Mouse (Mus musculus): ENCODE measurements around the gene Kazn. TPM values are rescaled to one million over a fixed set of nuclear protein-coding genes. Genes with fewer than 3 reads are reported as not detected.

The Kazn gene
- polyA plus RNA-seq, 3 experiments from 2014 or later = not detected

- ATAC-seq = no peak
Observed at GRCm38 (mm10) chr4:142097871-142098270, 141.3 kb downstream of the Kazn start.

DNA sequence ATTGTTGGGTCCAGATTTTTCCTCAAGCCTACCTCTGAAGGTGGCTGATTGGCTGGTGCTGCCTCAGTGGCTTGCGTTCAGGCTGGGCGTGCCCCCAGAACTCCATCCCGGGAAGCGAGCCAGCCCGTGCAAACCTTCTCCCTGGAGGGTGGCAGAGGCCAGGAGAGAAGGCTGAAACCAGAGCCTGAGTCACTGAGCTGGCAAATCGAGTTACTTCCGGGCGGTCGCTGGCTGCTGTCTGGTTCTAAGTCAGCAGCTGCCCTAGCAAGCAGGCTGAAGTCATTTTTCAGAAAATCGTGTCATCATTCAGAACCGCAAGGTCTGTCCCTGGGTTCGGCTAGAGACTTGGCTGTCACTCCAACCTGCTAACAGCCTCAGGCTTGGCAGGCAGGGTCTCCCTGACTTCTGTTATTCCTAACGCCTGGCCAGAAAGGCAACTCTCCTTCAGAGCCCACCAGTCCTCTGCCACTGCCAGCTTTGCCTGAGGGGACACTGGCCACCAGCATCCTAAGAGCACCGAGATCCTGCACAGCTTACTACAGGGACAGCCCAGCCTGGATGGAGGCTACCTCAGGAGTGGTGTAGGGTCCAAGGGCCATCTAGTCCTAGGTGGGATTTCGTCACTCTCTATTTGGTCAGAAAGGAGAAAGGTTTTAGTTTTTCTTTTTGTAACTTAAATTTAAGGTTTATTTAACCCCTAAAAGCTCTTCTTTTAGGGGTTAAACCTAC lies 143.5 kb downstream of the Kazn start:
- no peak for ATAC-seq

DNA sequence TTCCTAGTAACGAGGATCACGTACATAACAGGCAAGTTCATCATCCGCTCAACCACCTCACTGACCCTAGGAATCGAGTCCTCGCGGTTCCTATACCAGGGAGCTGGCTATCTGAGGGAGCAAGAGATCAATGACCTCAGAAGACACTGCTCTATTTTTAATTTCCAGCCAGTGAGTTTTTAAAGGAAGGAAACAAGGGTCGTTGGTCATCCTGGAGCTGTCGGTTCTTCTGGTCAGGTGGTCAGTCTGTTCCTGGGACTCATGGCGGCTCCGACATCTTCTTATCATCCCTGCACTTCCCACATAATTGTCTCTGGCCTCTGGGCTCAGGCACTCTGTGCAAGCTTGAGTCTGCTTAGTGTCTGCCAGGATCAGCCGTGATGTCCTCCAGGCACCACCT lies 144.8 kb downstream of the Kazn start:
- no peak for ATAC-seq

- ATAC-seq = no peak
Observed at GRCm38 (mm10) chr4:142091100-142091499, 148.1 kb downstream of the Kazn start.

DNA sequence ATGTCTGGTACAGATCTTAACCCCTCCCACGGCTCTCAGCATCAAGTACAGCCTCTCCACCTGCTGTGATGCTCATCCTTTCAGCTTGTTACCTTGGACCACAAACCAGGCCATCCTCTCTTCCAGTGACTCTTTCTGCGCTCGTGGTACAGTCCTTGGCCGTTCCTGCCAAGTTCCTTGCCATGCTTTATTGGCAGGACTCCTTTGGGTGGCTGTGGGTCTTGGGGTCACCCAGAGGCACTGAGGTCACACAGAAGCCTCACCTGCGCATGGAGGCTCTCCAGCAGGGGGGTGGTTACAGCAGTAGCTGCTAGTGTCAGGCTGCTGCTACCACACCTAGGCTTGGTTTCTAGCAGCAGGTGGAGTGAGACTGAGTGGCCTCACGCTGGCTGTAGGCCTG lies 149.2 kb downstream of the Kazn start:
- no peak for ATAC-seq

DNA sequence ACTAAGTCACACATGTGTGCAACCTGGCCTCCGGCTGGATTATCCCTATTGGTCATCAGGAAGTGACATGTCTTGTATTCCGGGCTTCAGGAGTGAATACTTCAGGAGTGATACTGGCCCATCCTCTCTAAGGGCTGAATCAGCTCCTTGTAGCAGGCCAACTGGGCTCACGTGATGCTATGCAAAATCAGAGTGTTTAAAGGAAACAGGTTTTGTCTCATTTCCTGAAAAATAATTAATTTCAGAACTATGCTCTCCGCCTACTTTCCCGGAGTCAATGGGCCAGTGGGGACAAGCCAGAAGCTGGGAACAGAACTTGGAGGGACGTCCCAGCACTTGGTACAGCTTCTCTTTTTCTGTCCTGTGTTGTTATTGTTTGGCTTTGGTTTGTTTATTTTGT lies 150.4 kb downstream of the Kazn start:
- ATAC-seq = no peak

DNA sequence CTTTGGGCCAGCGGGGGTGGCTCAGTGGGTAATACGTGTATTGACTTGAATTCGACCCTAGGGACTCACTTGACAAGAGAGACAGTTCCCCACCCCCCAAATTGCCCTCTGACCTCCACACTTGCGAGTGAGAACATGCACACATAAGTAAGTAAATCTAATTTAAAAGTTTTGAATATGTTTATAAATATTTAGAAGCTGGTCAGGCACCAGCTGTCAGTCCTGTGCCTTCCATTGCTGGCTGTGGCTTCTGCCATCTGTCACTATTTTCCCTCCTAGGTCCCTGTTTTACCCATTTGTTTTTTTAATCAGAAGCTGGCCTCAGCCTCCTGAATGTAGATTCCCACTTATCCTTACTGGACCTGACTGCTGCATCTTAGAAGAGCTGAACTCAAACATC lies 150.8 kb downstream of the Kazn start:
- no peak for ATAC-seq

GRCm38 (mm10) chr4:142084936-142085563 lies 154.2 kb downstream of the Kazn start:
- ATAC-seq = no peak

- ATAC-seq = no peak
Observed at GRCm38 (mm10) chr4:142084131-142084899, 154.9 kb downstream of the Kazn start, which contains the start of gene Tmem51. Tmem51 (minus strand) TSS chr4:142084304.

DNA sequence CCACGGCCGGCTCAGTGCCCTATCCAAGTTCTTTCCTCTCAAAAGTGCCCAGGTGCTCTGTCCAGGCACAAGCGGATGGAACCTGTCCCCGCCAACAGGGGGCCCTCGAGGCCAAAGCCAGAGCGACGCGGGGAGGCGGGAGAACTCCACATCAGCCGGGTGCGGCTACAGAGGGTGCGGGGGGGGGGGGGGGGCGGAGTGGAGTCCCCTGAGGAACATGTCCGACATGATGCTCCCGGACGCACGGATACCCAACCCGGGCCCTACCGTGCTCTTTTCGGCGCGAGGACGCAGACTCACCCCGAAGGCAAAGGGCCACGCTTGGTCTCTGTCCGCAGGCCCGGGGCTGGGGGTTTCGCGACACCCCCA lies 155.5 kb downstream of the Kazn start:
- ATAC-seq = no peak

DNA sequence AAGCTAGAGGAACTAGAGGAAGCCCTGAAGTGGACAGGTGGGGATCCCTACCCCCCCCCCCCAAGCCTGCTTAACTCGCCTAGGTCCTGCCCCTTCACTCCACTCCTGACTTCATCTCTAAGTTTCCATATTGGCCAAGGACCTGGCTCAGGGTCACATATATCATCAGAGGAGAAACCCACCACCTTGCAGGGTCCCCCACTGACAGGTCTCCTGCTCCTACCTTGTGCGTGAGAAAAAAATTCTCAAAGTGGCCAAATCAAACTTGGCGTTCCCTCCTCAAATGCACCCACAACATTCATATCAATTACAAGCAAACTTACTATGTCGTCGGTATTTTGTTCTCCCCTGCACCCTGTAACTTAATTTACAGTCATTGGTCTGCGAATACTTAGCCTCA lies 156.0 kb downstream of the Kazn start:
- ATAC-seq = no peak

GRCm38 (mm10) chr4:142082703-142083102 lies 156.5 kb downstream of the Kazn start:
- no peak for ATAC-seq

DNA sequence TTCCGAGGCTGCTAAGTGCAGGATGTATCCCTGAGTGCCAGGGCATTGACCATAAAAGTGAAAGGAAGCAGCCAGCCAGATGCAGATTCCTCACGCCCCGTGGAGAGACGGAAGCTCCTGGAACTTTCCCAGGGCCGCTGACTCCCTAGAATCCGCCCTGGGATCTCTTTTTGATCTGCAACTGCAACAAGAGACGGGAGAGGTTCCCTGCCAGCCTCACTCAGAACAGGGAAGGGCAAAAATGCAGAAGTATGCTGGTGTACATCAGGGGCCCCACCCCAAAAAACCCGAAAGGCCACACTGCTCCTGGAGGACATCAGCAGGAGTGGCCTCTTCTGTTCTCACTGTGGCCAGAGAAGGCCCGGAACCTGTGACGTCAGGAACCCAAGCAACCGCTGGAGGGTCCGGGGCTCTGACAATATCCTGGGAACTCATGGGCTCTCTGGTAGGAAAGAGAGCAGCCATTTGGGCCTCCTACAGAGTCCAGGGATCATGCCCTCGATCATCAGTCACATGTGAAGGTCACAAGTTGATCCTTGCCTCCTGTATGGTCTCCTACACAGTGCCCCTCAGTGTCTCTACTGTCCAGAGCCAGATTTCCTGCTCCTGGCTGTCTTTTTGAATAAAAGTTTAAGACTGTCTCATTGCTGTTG lies 157.4 kb downstream of the Kazn start:
- ATAC-seq = no peak

- ATAC-seq = no peak
Observed at GRCm38 (mm10) chr4:142080901-142081630, 158.1 kb downstream of the Kazn start.

GRCm38 (mm10) chr4:142080487-142080767 lies 158.8 kb downstream of the Kazn start:
- ATAC-seq = no peak

DNA sequence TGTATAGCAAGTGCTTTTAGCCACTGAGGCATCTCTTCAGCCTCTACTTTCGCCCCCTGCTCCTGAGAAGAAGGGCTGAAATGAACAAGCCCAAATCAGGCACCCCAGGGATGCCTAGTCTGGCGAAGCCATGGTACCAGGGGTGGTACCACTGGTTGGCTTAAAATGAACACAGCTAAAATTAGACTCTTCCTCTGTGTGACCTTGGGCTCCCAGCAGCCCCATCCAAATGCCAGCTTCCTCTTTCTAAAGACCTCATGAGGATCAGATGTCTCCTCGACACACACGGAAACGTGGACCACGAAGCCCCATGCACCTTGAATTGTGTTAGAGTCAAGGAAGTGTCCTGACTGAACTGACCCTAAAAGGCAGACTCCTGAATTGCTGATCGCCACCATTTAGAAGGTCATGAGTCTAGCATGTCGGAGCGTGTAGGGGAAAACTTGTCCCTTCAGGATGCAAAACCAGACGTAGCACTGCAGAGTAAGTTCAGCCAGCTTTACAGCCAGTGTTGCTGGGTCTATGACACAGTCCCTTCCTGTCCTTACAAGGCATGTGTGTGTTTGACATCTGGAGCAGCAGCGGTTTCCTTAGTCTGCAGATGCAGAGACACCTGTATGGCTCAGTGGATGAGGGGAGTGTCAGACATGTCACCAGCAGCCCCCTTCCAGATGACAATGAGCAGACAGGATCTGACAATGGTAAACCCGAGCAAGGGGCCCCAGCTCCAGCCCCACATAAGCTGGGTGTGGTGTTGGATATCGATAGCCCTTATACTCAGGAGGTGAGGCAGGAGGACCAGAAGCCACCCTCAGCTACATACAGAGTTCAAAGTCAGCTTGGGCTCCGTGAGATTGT lies 159.3 kb downstream of the Kazn start:
- ATAC-seq = no peak

DNA sequence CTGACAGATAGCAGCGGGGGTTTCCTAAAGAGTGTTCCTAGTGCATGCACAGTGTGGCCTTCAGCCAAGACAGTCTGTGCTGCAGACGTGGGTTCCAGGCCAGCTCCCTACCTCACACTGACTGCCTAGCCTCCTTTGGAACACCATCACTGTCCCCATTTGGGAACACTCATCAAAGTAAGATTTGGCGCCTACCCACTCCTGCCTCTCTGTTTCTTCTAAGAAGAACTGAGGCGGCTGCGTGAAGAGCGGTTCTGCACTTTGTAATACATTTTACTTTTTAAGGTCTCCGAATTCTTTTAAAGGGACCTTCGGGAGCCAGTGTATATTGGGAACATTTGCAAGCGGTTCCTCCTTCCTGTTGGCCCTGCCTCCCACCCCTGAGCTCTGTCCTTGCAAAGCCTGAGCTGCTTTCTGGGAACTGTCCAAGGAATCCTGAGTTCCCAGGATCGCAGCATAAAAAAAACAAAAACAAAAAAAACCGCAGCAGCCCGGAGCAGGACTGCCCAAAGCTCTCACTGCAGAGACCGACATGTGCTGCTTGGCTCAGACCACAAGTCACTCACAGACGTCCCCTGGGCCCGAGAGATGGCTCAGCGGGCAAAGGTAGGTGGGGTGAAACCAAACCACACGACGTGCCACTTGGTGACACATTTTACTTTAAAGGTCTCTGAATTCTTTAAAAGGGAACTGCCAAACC lies 161.5 kb downstream of the Kazn start:
- ATAC-seq = no peak

GRCm38 (mm10) chr4:142076883-142077282 lies 162.3 kb downstream of the Kazn start:
- no peak for ATAC-seq

GRCm38 (mm10) chr4:142075931-142076330 lies 163.3 kb downstream of the Kazn start:
- ATAC-seq = no peak

- ATAC-seq = no peak
Observed at GRCm38 (mm10) chr4:142074060-142074732, 165.0 kb downstream of the Kazn start.

Measured in inflammation-experienced regulatory T-cells, adult 6 months (primary cell).